Mouse (Mus musculus) heart, embryonic 11.5 days (tissue): Measurements from ENCODE around the gene Ptx4. TPM values are rescaled to one million over a fixed set of nuclear protein-coding genes. Genes with fewer than 3 reads are reported as not detected.

ENCODE experiments used
- ATAC-seq: fragments of 200-750 bp; cut with Nextera tagmentation; replicated peaks from 2 replicates; pipeline ENCODE4 v1.8.0; 2017; ENCODE audit warnings: moderate library complexity; ENCODE audit not compliant: insufficient number of reproducible peaks, low FRiP score, low TSS enrichment
- H3K27ac ChIP-seq: fragments of 300-500 bp; sonication (generic); 2 replicates; pipeline ENCODE4 v1.5.1; 2014; ENCODE audit warnings: mild to moderate bottlenecking, low read depth, low read length
- H3K27me3 ChIP-seq: fragments of 300-500 bp; sonication (generic); 2 replicates; pipeline ENCODE4 v1.6.1; 2014; ENCODE audit warnings: mild to moderate bottlenecking, low read length, mixed read lengths; ENCODE audit not compliant: control insufficient read depth, insufficient read depth
- H3K36me3 ChIP-seq: fragments of 300-500 bp; sonication (generic); 2 replicates; pipeline ENCODE4 v1.6.1; 2014; ENCODE audit warnings: mild to moderate bottlenecking, low read length, moderate library complexity, mixed read lengths; ENCODE audit not compliant: control insufficient read depth, insufficient read depth
- H3K4me1 ChIP-seq: fragments of 300-500 bp; sonication (generic); 2 replicates; pipeline ENCODE4 v1.6.1; 2014; ENCODE audit warnings: low read length; ENCODE audit not compliant: control insufficient read depth, insufficient read depth
- H3K4me2 ChIP-seq: fragments of 300-500 bp; sonication (generic); 2 replicates; pipeline ENCODE4 v1.6.1; 2014; ENCODE audit warnings: mild to moderate bottlenecking, moderate library complexity
- H3K4me3 ChIP-seq: fragments of 300-500 bp; sonication (generic); 2 replicates; pipeline ENCODE4 v1.5.1; 2014; ENCODE audit warnings: low read depth, low read length
- H3K9ac ChIP-seq: fragments of 300-500 bp; sonication (generic); 2 replicates; pipeline ENCODE4 v1.6.1; 2014; ENCODE audit warnings: mild to moderate bottlenecking, low read depth, low read length, moderate library complexity
- H3K9me3 ChIP-seq: fragments of 300-500 bp; sonication (generic); replicated peaks from 2 replicates; pipeline ENCODE4 v1.6.1; 2016; ENCODE audit warnings: low read length; ENCODE audit not compliant: control insufficient read depth
- WGBS: fragments of 180-500 bp; shearing (Covaris S2); extraction: QIAGEN DNeasy Blood & Tissue Kit; methylation state at CpG from one replicate; pipeline ENCODE4 v1.1.7; 2014; ENCODE audit not compliant: insufficient replicate concordance; 5-methylcytosine and 5-hydroxymethylcytosine counted together
- polyA plus RNA-seq: library from polyadenylated mRNA; unstranded; fragments of >200 nt; fragmentation: Nextera tagmentation; extraction: Ambion mirVana; gene quantifications from 2 replicates; pipeline ENCODE4 v1.2.1, GENCODE M21; 2014

Ptx4 gene
- polyA plus RNA-seq, 1 experiment from 2014 or later: 0.10 TPM

DNA sequence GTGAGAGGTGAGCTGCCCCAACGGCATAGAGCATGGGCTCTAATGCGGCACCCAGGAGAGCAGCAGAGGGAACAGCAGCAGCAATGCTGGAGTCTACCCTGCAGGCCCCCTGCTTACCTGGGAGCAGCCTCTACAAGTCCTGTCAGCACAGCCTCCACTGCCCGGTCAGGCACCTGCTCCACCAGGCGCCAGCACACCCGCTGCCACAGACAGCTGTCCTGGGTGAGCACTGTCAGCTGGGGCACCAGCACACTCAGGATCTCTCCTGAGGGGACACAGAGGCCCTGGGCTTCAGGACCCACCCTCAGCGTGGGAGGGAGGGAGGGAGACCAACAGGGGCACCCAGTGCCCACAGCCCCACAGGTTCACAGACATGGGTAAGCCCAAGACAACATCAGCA is 10.0 kb upstream of the Ptx4 start:
- Histone ChIP-seq H3K4me2 (no peak overlapping the region), H3K9ac (no peak overlapping the region), H3K4me1 (peaks cover 4% of the 10 kb centered on the region; the same call in 1 of the 2 replicates), H3K27me3 (no peaks in the 10 kb centered on the region), H3K36me3 (peaks cover 12% of the 10 kb centered on the region), H3K27ac (no peak overlapping the region), H3K9me3 (no peaks in the 10 kb centered on the region), H3K4me3 (no peak overlapping the region)
- WGBS: 84% methylated on average over 6 of the region's 6 CpGs
- no peak for ATAC-seq

GRCm38 (mm10) chr17:25111220-25111619 is 9.3 kb upstream of the Ptx4 start:
- H3K36me3 ChIP-seq: peaks cover 9% of the 10 kb centered on the region
- H3K9me3 ChIP-seq: no peaks in the 10 kb centered on the region
- H3K4me1 ChIP-seq: peaks cover 7% of the 10 kb centered on the region; the same call in 1 of the 2 replicates
- no peak overlapping the region for H3K27ac ChIP-seq
- WGBS: 90% methylated on average over 5 of the region's 5 CpGs
- no peak for ATAC-seq
- no peak overlapping the region for H3K4me3 ChIP-seq
- no peak overlapping the region for H3K4me2 ChIP-seq
- H3K9ac ChIP-seq: no peak overlapping the region
- no peaks in the 10 kb centered on the region for H3K27me3 ChIP-seq

GRCm38 (mm10) chr17:25111739-25112422 is 8.7 kb upstream of the Ptx4 start:
- Histone ChIP-seq H3K9ac (no peak overlapping the region; the same call in 1 of the 2 replicates), H3K9me3 (no peaks in the 10 kb centered on the region), H3K4me1 (peaks cover 8% of the 10 kb centered on the region; the same call in 1 of the 2 replicates), H3K27ac (no peak overlapping the region), H3K27me3 (no peaks in the 10 kb centered on the region), H3K4me3 (no peak overlapping the region), H3K36me3 (peaks cover 4% of the 10 kb centered on the region), H3K4me2 (no peak overlapping the region)
- no peak for ATAC-seq
- 83% methylated on average over 8 of the region's 8 CpGs for WGBS

DNA sequence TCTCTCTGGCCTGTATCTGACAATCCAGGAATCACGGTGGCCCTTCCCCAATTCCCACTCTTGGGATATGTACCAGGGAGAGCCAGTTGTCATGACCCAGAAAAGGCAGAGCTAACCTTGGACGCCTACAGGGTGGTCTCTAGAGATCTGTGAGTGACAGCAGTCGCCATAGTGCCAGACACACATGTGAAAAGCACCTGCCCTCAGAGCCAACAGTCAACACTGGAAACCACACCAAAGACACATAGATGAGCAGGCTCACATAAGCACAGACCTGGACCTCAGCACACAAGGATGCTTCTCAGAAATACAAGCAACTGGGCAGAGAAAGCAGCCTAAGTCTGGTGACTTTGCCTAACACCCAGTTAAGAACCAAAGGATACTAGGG is 8.1 kb upstream of the Ptx4 start:
- Histone ChIP-seq H3K4me2 (no peak overlapping the region), H3K36me3 (no peaks in the 10 kb centered on the region; the same call in none of the 2 replicates), H3K27me3 (no peaks in the 10 kb centered on the region), H3K27ac (no peak overlapping the region), H3K4me1 (peaks cover 8% of the 10 kb centered on the region; the same call in 1 of the 2 replicates), H3K9me3 (no peaks in the 10 kb centered on the region), H3K9ac (no peak overlapping the region; the same call in 1 of the 2 replicates), H3K4me3 (no peak overlapping the region)
- WGBS: 71% methylated on average over 3 of the region's 3 CpGs
- ATAC-seq: no peak

DNA sequence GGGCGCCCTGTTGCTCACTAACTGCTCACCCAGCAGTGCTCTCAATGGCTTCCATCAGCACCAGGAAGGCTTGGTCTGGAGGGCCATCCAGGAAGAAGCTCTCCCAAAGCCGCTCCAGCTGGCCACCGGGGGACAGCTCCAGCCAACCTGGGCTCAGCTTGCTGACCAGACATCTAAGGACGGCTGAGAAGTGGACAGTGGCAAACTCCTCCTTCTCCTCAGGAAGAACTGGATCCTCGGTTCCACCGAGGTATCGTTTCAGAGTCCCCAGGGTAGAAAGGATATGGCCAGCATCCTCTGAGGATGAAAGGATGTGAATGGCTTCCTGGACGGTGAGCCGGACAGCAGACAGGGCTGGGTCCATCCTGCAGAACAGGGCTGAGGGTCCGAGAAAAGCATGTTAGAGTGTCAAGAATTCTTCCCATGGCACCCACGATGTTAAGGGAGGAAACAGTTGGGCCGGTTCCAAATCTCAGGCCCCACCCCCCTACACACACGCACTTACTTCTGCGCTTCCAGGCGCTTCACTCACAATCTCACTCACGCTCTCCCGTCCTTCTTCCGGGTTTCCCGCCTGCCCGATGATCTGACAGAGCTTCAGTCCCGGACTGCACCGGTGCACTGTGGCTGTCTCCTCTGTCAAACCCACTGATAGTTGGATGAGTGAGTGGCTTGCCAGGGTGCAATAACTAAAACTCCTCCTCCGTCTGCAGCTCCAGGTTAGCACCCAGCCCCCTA is 5.5 kb upstream of the Ptx4 start:
- peak overlapping the region; percentile 81 for H3K4me2 ChIP-seq
- no peaks in the 10 kb centered on the region for H3K9me3 ChIP-seq

DNA sequence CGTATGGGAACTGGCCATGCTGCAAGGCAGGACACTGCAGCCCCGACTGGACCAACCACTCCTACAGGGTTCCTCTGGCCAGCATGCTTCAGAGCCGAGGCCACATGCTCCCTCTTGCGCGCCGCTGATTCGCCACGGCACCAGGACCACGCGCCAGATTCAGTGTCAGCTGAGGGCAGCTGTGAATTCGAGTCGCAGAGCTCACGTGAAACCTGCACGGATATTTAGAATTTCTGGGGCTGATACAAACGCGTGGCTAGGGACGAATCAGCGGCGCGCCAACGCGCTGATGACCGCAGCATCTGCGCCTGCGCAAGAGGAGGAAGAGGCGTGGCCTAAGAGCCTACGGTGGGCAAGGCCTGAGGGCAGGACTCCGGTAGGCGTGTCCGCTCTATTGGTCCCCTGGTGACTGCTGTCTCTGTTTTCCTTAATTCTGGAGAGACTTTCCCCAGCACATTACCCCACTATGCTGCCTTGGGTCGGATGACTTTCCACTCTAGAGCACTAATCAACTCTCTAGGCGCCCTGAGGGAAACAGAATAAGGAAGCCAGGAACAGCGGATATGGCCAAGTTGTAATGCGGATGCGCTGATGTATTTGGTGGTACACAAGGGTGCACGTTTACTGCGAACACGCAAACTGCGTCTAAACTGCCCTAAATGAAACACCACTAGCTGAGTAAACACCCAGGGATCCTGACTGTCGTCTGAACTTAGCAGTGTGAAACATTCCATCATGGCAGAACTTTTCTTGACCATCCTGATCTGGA is 4.7 kb upstream of the Ptx4 start, which contains the start of gene Telo2:
TSS of gene Telo2 (minus strand) at position 304 of the 769 bp plus-strand sequence.
- Histone ChIP-seq H3K4me1 (peaks cover 8% of the 10 kb centered on the region; the same call in 1 of the 2 replicates), H3K27ac (peak within 1 kb of the TSS; percentile 95), H3K27me3 (no peaks in the 10 kb centered on the region), H3K36me3 (no peaks in the 10 kb centered on the region), H3K4me3 (peak within 1 kb of the TSS; percentile 48), H3K9ac (peak within 1 kb of the TSS; percentile 86), H3K4me2 (peak within 1 kb of the TSS; percentile 81), H3K9me3 (no peaks in the 10 kb centered on the region)
- ATAC-seq: peak; percentile 86
- WGBS: 4% methylated on average over 40 of the region's 40 CpGs

More for the DNA sequence above, 5.5 kb upstream of the Ptx4 start:
- Histone ChIP-seq H3K36me3 (no peaks in the 10 kb centered on the region), H3K4me1 (peaks cover 8% of the 10 kb centered on the region; the same call in 1 of the 2 replicates), H3K27ac (peak overlapping the region; percentile 95), H3K27me3 (no peaks in the 10 kb centered on the region), H3K9ac (peak overlapping the region; percentile 86), H3K4me3 (peak overlapping the region; percentile 48)
- WGBS: 10% methylated on average over 23 of the region's 23 CpGs
- peak; percentile 47 for ATAC-seq

GRCm38 (mm10) chr17:25117263-25117662 is 3.3 kb upstream of the Ptx4 start:
- WGBS: 36% methylated on average over 4 of the region's 4 CpGs
- Histone ChIP-seq H3K4me1 (peaks cover 8% of the 10 kb centered on the region; the same call in 1 of the 2 replicates), H3K27me3 (no peaks in the 10 kb centered on the region), H3K9ac (no peak overlapping the region), H3K4me3 (no peak overlapping the region), H3K27ac (no peak overlapping the region), H3K4me2 (no peak overlapping the region), H3K36me3 (no peaks in the 10 kb centered on the region), H3K9me3 (no peaks in the 10 kb centered on the region)
- no peak for ATAC-seq

GRCm38 (mm10) chr17:25123979-25124378 is 3.4 kb downstream of the Ptx4 start:
- Histone ChIP-seq H3K36me3 (no peaks in the 10 kb centered on the region), H3K9me3 (no peaks in the 10 kb centered on the region), H3K27ac (no peak overlapping the region), H3K9ac (no peak overlapping the region), H3K4me1 (no peaks in the 10 kb centered on the region), H3K4me2 (no peak overlapping the region), H3K27me3 (no peaks in the 10 kb centered on the region), H3K4me3 (no peak overlapping the region)
- no peak for ATAC-seq
- WGBS: 24% methylated on average over 7 of the region's 7 CpGs
